ENCODE assay signal across 26 mouse cellular contexts in genomic region chr11:95148754-95149153, GRCm38 (mm10). TPM values are rescaled to one million over a fixed set of nuclear protein-coding genes. Genes with fewer than 3 reads are reported as not detected.
DNase-seq lines count a peak whose midpoint lies in the region; ATAC-seq lines count a peak whose summit lies in the region.
"Had no signal": no experiment of that assay in that cellular context is flagged by ENCODE, and none has a peak within 500 bp of the region (broad histone marks: within the 10 kb centered on the region; RNA-seq: fewer than 3 reads in every experiment).

No protein-coding gene starts in this region.

- under 1% methylated on average over 9 of the region's 9 CpGs for WGBS in hindbrain, embryonic 10.5 days
- 2% methylated on average over 9 of the region's 9 CpGs for WGBS in hindbrain, embryonic 14.5 days
- WGBS in limb, embryonic 10.5 days: 3% methylated on average over 9 of the region's 9 CpGs

- peaks cover 23% of the 10 kb centered on the region for H3K4me1 ChIP-seq in hindbrain, embryonic 10.5 days (replicated peaks)
- peaks cover 13% of the 10 kb centered on the region; the same call in 1 of the 2 replicates for H3K4me1 ChIP-seq in hindbrain, embryonic 14.5 days (replicated peaks; ENCODE audit: control insufficient read depth, insufficient read depth, low read length)
- H3K4me1 ChIP-seq in limb, embryonic 10.5 days: peaks cover 39% of the 10 kb centered on the region

- H3K27me3 ChIP-seq in hindbrain, embryonic 10.5 days (ENCODE audit: insufficient read depth, poor library complexity, severe bottlenecking): peaks cover 100% of the 10 kb centered on the region
- H3K27me3 ChIP-seq in hindbrain, embryonic 14.5 days (ENCODE audit: control insufficient read depth, insufficient read depth, low read length): peaks cover 96% of the 10 kb centered on the region
- H3K27me3 ChIP-seq in limb, embryonic 10.5 days (ENCODE audit: low read depth, poor library complexity, severe bottlenecking): peaks cover 100% of the 10 kb centered on the region

- H3K36me3 ChIP-seq in hindbrain, embryonic 10.5 days: no peaks in the 10 kb centered on the region
- H3K36me3 ChIP-seq in hindbrain, embryonic 14.5 days (replicated peaks; ENCODE audit: control insufficient read depth, insufficient read depth): no peaks in the 10 kb centered on the region
- no peaks in the 10 kb centered on the region for H3K36me3 ChIP-seq in limb, embryonic 10.5 days
- H3K36me3 ChIP-seq: G1E; heart, embryonic 15.5 days; limb, embryonic 15.5 days; neural tube, embryonic 12.5 days had no signal

- H3K27ac ChIP-seq in hindbrain, embryonic 10.5 days: no peak overlapping the region
- H3K27ac ChIP-seq in hindbrain, embryonic 14.5 days: no peak overlapping the region
- H3K27ac ChIP-seq in limb, embryonic 10.5 days: no peak overlapping the region
- H3K27ac ChIP-seq: gastrocnemius, adult 2 months; heart, embryonic 15.5 days; hindbrain, postnatal 0 days; limb, embryonic 15.5 days; liver, embryonic 14.5 days; macrophage; neural tube, embryonic 12.5 days had no signal

- H3K9me3 ChIP-seq in hindbrain, embryonic 10.5 days: no peaks in the 10 kb centered on the region
- H3K9me3 ChIP-seq in hindbrain, embryonic 14.5 days (ENCODE audit: control insufficient read depth, low read length): no peaks in the 10 kb centered on the region
- no peaks in the 10 kb centered on the region for H3K9me3 ChIP-seq in limb, embryonic 10.5 days (replicated peaks)
- H3K9me3 ChIP-seq: G1E; heart, embryonic 15.5 days; limb, embryonic 15.5 days; neural tube, embryonic 12.5 days had no signal

- no peak overlapping the region for H3K9ac ChIP-seq in hindbrain, embryonic 14.5 days
- H3K9ac ChIP-seq: heart, embryonic 15.5 days; limb, embryonic 15.5 days; liver, embryonic 14.5 days; neural tube, embryonic 12.5 days had no signal

- peak; percentile 45 for DNase-seq in hindbrain, embryonic 10.5 days (ENCODE audit: low spot score)
- no peak for DNase-seq in hindbrain, embryonic 14.5 days (ENCODE audit: low spot score)
- peak; percentile 49 for DNase-seq in ES-CJ7 (ENCODE audit: low read depth, low spot score)
- DNase-seq in embryo, embryonic 10.5 days (ENCODE audit: low spot score): peak; percentile 36
- peak; percentile 51 for DNase-seq in limb, embryonic 10.5 days (ENCODE audit: low spot score)
- DNase-seq in left cerebral cortex, adult 9 months (ENCODE audit: low spot score in 2 of 2): no peak
- DNase-seq in lung, postnatal 25 days (ENCODE audit: low spot score): no peak
- DNase-seq: adrenal gland, adult 8-10 months; cerebellum, adult 9-10 months; gastrocnemius, adult 2 months; heart, postnatal 36 days; kidney, adult 9 months; kidney, postnatal 14 days; retina, postnatal 1 day; right cerebral cortex, postnatal 25 days; spleen, adult 18-20 months had no signal

- no peak for ATAC-seq in hindbrain, embryonic 14.5 days (ENCODE audit: low FRiP score)
- ATAC-seq: hindbrain, postnatal 0 days; intestine, embryonic 16.5 days; Patski had no signal

- no peak overlapping the region for H3K4me3 ChIP-seq in hindbrain, embryonic 10.5 days
- H3K4me3 ChIP-seq in hindbrain, embryonic 14.5 days (replicated peaks; ENCODE audit: low read length): no peak overlapping the region
- H3K4me3 ChIP-seq in limb, embryonic 10.5 days: no peak overlapping the region
- H3K4me3 ChIP-seq: gastrocnemius, adult 2 months; heart, embryonic 15.5 days; limb, embryonic 15.5 days; neural tube, embryonic 12.5 days had no signal

- H3K4me2 ChIP-seq in hindbrain, embryonic 14.5 days (replicated peaks): no peak overlapping the region
- H3K4me2 ChIP-seq: heart, embryonic 15.5 days; limb, embryonic 15.5 days; neural tube, embryonic 12.5 days had no signal

RNA-seq across cellular contexts. Expression of gene Dlx4, which starts 2.7 kb away (rescaled TPM):
- 0.25 and 0.31 TPM in 2 replicates for polyA plus RNA-seq in hindbrain, embryonic 10.5 days (2016; fragmentation: Nextera tagmentation; extraction: Ambion mirVana)
- not detected in 2 replicates for polyA plus RNA-seq in hindbrain, embryonic 14.5 days (2014; fragmentation: Nextera tagmentation; extraction: Ambion mirVana)
- 0.85 and 1.9 TPM in 2 replicates for polyA plus RNA-seq in limb, embryonic 10.5 days (2016; fragmentation: Nextera tagmentation; extraction: Ambion mirVana)
- polyA plus RNA-seq: frontal cortex, adult 2 months; G1E; macrophage had no signal

RNA-seq across cellular contexts. Expression of gene Dlx3, which starts 28.8 kb away (rescaled TPM):
- polyA plus RNA-seq in hindbrain, embryonic 10.5 days (2016; fragmentation: Nextera tagmentation; extraction: Ambion mirVana): 3.2 and 6.5 TPM in 2 replicates
- polyA plus RNA-seq in hindbrain, embryonic 14.5 days (2014; fragmentation: Nextera tagmentation; extraction: Ambion mirVana): 0.07 and 0.27 TPM in 2 replicates
- 6.9 and 9.5 TPM in 2 replicates for polyA plus RNA-seq in limb, embryonic 10.5 days (2016; fragmentation: Nextera tagmentation; extraction: Ambion mirVana)
- polyA plus RNA-seq: frontal cortex, adult 2 months; G1E; macrophage; Patski had no signal

Comparison
In these comparisons a context has a peak if more than half of its experiments do, and no peak if none do; other contexts are left out.
1. DNase-seq: peak in hindbrain, embryonic 10.5 days (single experiment), ES-CJ7 (single experiment), embryo, embryonic 10.5 days (single experiment) and limb, embryonic 10.5 days (single experiment); none in hindbrain, embryonic 14.5 days (single experiment), left cerebral cortex, adult 9 months (0 of 2) and lung, postnatal 25 days (single experiment).